Mouse (Mus musculus): Measurements from ENCODE around the gene Cib4. TPM values are rescaled to one million over a fixed set of nuclear protein-coding genes. Genes with fewer than 3 reads are reported as not detected.

Cib4 gene
- polyA plus RNA-seq, 1 experiment from 2014 or later: not detected

- WGBS: 49% methylated on average over 6 of the region's 6 CpGs
- Histone ChIP-seq H3K27me3 (ENCODE audit: control insufficient read depth, insufficient read depth, low read length) (no peaks in the 10 kb centered on the region), H3K4me2 (ENCODE audit: low read depth, low read length) (no peak overlapping the region), H3K4me1 (ENCODE audit: control insufficient read depth, insufficient read depth, low read length) (peaks cover 8% of the 10 kb centered on the region; the same call in 1 of the 2 replicates), H3K9me3 (replicated peaks; ENCODE audit: control insufficient read depth, low read length) (no peaks in the 10 kb centered on the region), H3K36me3 (ENCODE audit: control insufficient read depth, insufficient read depth, low read length) (no peaks in the 10 kb centered on the region), H3K4me3 (replicated peaks; ENCODE audit: low read length) (no peak overlapping the region), H3K9ac (ENCODE audit: low read length) (no peak overlapping the region), H3K27ac (ENCODE audit: low read length) (peak overlapping the region; percentile 44; the same call in 1 of the 2 replicates)
- ATAC-seq (ENCODE audit: insufficient read depth, low FRiP score): no peak
These were observed 60.5 kb downstream of the Cib4 start for GRCm38 (mm10) chr5:30485136-30485535.

DNA sequence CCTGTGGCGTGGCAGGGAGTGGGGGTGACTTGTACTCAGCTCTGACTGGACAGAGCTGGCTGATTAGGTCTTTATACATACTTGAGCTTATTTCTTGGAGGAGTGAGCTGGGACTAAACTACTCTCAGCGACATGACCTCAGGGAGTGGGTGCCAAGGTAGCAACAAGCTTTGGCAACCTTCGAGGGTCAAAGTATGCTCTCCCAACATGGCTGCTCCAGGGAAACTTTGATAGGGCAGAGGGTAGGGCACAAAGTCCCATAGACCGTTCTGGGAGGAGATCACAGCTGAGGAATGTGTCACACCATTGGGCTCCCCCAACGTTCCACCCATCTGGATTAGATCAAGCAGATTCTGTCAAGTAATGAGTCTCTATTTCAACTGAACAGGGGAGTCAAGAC lies 61.0 kb downstream of the Cib4 start:
- Histone ChIP-seq H3K27me3 (ENCODE audit: control insufficient read depth, insufficient read depth, low read length) (no peaks in the 10 kb centered on the region), H3K4me1 (ENCODE audit: control insufficient read depth, insufficient read depth, low read length) (peaks cover 8% of the 10 kb centered on the region; the same call in 1 of the 2 replicates), H3K36me3 (ENCODE audit: control insufficient read depth, insufficient read depth, low read length) (no peaks in the 10 kb centered on the region), H3K27ac (ENCODE audit: low read length) (peak overlapping the region; percentile 44; the same call in 1 of the 2 replicates), H3K4me2 (ENCODE audit: low read depth, low read length) (no peak overlapping the region), H3K9me3 (replicated peaks; ENCODE audit: control insufficient read depth, low read length) (no peaks in the 10 kb centered on the region), H3K9ac (ENCODE audit: low read length) (no peak overlapping the region), H3K4me3 (replicated peaks; ENCODE audit: low read length) (no peak overlapping the region)
- 75% methylated on average over 5 of the region's 5 CpGs for WGBS
- ATAC-seq (ENCODE audit: insufficient read depth, low FRiP score): no peak

GRCm38 (mm10) chr5:30483533-30483932 lies 62.1 kb downstream of the Cib4 start:
- no peaks in the 10 kb centered on the region for H3K27me3 ChIP-seq (ENCODE audit: control insufficient read depth, insufficient read depth, low read length)
- H3K4me3 ChIP-seq (replicated peaks; ENCODE audit: low read length): no peak overlapping the region
- no peak overlapping the region for H3K27ac ChIP-seq (ENCODE audit: low read length)
- WGBS: 74% methylated on average over 8 of the region's 8 CpGs
- no peaks in the 10 kb centered on the region for H3K36me3 ChIP-seq (ENCODE audit: control insufficient read depth, insufficient read depth, low read length)
- no peak overlapping the region for H3K9ac ChIP-seq (ENCODE audit: low read length)
- H3K4me1 ChIP-seq (ENCODE audit: control insufficient read depth, insufficient read depth, low read length): peaks cover 8% of the 10 kb centered on the region; the same call in 1 of the 2 replicates
- H3K9me3 ChIP-seq (replicated peaks; ENCODE audit: control insufficient read depth, low read length): no peaks in the 10 kb centered on the region
- ATAC-seq (ENCODE audit: insufficient read depth, low FRiP score): no peak
- H3K4me2 ChIP-seq (ENCODE audit: low read depth, low read length): no peak overlapping the region

DNA sequence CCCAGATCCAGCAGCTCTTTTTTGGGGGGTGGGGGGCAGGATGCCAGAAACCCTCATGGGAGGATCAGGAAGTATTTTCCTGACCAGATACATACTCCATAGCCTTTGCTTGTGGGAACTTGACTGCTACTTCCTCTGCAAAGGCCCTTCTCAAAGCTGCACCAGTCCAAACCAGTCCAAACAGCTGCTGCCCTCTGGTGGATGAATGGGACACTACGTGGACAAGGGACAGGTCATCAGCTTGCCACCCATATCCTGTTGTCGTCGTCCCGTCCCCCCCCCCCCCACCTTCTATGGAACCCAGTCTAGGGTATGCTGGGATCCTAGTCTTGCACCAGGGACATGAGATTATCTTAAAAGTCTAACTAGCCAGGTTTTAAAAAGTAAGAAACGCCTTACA lies 63.3 kb downstream of the Cib4 start:
- ATAC-seq (ENCODE audit: insufficient read depth, low FRiP score): 0 out of 2 replicates have a peak, but pooled peaks have one; percentile 51

DNA sequence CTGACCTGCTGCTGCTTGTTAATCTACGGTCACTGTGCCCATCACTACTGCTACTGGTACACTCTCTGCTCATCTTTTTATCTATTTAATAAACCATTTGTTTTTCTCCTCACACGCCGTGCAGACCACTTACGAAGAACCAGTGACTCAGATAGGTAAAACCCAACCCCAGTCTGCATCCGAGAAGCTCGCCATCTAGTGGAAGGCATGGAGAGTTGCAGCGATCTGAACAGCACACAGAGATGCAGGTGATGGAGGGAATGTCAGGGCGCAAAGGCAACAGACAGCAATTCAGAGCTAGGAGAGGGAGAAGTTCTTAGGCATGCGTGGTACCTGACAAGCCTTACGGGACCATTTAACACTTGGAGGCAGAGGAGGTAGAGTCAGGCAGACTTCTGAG lies 69.1 kb downstream of the Cib4 start:
- Histone ChIP-seq H3K4me2 (ENCODE audit: low read depth, low read length) (no peak overlapping the region), H3K27ac (ENCODE audit: low read length) (no peak overlapping the region), H3K4me3 (replicated peaks; ENCODE audit: low read length) (no peak overlapping the region), H3K4me1 (ENCODE audit: control insufficient read depth, insufficient read depth, low read length) (peaks cover 3% of the 10 kb centered on the region; the same call in 1 of the 2 replicates), H3K9me3 (replicated peaks; ENCODE audit: control insufficient read depth, low read length) (no peaks in the 10 kb centered on the region), H3K9ac (ENCODE audit: low read length) (no peak overlapping the region), H3K27me3 (ENCODE audit: control insufficient read depth, insufficient read depth, low read length) (no peaks in the 10 kb centered on the region), H3K36me3 (ENCODE audit: control insufficient read depth, insufficient read depth, low read length) (no peaks in the 10 kb centered on the region)
- 35% methylated on average over 10 of the region's 10 CpGs for WGBS
- ATAC-seq (ENCODE audit: insufficient read depth, low FRiP score): no peak

More for the DNA sequence above, 63.3 kb downstream of the Cib4 start:
- H3K36me3 ChIP-seq (ENCODE audit: control insufficient read depth, insufficient read depth, low read length): no peaks in the 10 kb centered on the region
- H3K9me3 ChIP-seq (replicated peaks; ENCODE audit: control insufficient read depth, low read length): no peaks in the 10 kb centered on the region
- H3K27me3 ChIP-seq (ENCODE audit: control insufficient read depth, insufficient read depth, low read length): no peaks in the 10 kb centered on the region
- H3K4me3 ChIP-seq (replicated peaks; ENCODE audit: low read length): no peak overlapping the region
- H3K4me2 ChIP-seq (ENCODE audit: low read depth, low read length): no peak overlapping the region
- H3K9ac ChIP-seq (ENCODE audit: low read length): no peak overlapping the region
- H3K4me1 ChIP-seq (ENCODE audit: control insufficient read depth, insufficient read depth, low read length): peaks cover 8% of the 10 kb centered on the region; the same call in 1 of the 2 replicates
- 16% methylated on average over 5 of the region's 5 CpGs for WGBS
- no peak overlapping the region for H3K27ac ChIP-seq (ENCODE audit: low read length)

GRCm38 (mm10) chr5:30472148-30472547 lies 73.5 kb downstream of the Cib4 start:
- no peaks in the 10 kb centered on the region for H3K9me3 ChIP-seq (replicated peaks; ENCODE audit: control insufficient read depth, low read length)
- H3K27me3 ChIP-seq (ENCODE audit: control insufficient read depth, insufficient read depth, low read length): no peaks in the 10 kb centered on the region
- H3K4me2 ChIP-seq (ENCODE audit: low read depth, low read length): no peak overlapping the region
- no peaks in the 10 kb centered on the region for H3K36me3 ChIP-seq (ENCODE audit: control insufficient read depth, insufficient read depth, low read length)
- no peak overlapping the region for H3K9ac ChIP-seq (ENCODE audit: low read length)
- H3K4me3 ChIP-seq (replicated peaks; ENCODE audit: low read length): no peak overlapping the region
- peak; percentile 44; the same call in 1 of the 2 replicates for ATAC-seq (ENCODE audit: insufficient read depth, low FRiP score)
- H3K27ac ChIP-seq (ENCODE audit: low read length): no peak overlapping the region; the same call in 1 of the 2 replicates
- peaks cover 6% of the 10 kb centered on the region for H3K4me1 ChIP-seq (ENCODE audit: control insufficient read depth, insufficient read depth, low read length)
- 50% methylated on average over 5 of the region's 5 CpGs for WGBS

- Histone ChIP-seq H3K4me2 (ENCODE audit: low read depth, low read length) (no peak overlapping the region), H3K9ac (ENCODE audit: low read length) (no peak overlapping the region), H3K9me3 (replicated peaks; ENCODE audit: control insufficient read depth, low read length) (no peaks in the 10 kb centered on the region), H3K4me1 (ENCODE audit: control insufficient read depth, insufficient read depth, low read length) (peaks cover 13% of the 10 kb centered on the region), H3K27ac (ENCODE audit: low read length) (no peak overlapping the region), H3K27me3 (ENCODE audit: control insufficient read depth, insufficient read depth, low read length) (peaks cover 2% of the 10 kb centered on the region; the same call in 1 of the 2 replicates), H3K36me3 (ENCODE audit: control insufficient read depth, insufficient read depth, low read length) (no peaks in the 10 kb centered on the region), H3K4me3 (replicated peaks; ENCODE audit: low read length) (no peak overlapping the region)
- ATAC-seq (ENCODE audit: insufficient read depth, low FRiP score): no peak
- WGBS: 58% methylated on average over 6 of the region's 6 CpGs
These were observed 75.2 kb downstream of the Cib4 start for GRCm38 (mm10) chr5:30470454-30470853.

DNA sequence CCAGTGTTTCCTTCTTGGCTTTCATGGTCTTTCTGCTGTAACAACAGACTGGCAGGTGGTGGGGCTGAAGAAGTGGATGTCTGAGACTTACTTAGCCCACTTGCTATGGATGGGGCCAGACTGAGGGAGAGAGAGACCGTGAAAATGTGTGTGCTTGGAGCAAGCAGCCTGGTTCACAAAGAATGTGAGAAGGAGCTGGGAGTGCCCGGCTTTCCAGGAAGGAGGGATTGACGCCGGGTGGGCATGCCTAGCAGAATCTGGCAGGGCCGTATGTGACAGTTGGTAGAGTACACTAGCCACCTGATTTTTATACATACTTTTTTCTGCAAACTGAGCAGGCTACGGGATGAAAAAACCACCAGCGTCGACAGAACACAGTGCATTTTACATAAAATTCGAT lies 79.3 kb downstream of the Cib4 start:
- Histone ChIP-seq H3K4me3 (replicated peaks; ENCODE audit: low read length) (peak overlapping the region; percentile 29), H3K4me2 (ENCODE audit: low read depth, low read length) (peak overlapping the region; percentile 52), H3K36me3 (ENCODE audit: control insufficient read depth, insufficient read depth, low read length) (no peaks in the 10 kb centered on the region), H3K27me3 (ENCODE audit: control insufficient read depth, insufficient read depth, low read length) (peaks cover 5% of the 10 kb centered on the region), H3K9ac (ENCODE audit: low read length) (peak overlapping the region; percentile 50), H3K27ac (ENCODE audit: low read length) (no peak overlapping the region), H3K4me1 (ENCODE audit: control insufficient read depth, insufficient read depth, low read length) (peaks cover 18% of the 10 kb centered on the region), H3K9me3 (replicated peaks; ENCODE audit: control insufficient read depth, low read length) (no peaks in the 10 kb centered on the region)
- WGBS: 38% methylated on average over 9 of the region's 9 CpGs
- ATAC-seq (ENCODE audit: insufficient read depth, low FRiP score): no peak

- peaks cover 20% of the 10 kb centered on the region for H3K4me1 ChIP-seq (ENCODE audit: control insufficient read depth, insufficient read depth, low read length)
- peak within 1 kb of the TSS; percentile 29 for H3K4me3 ChIP-seq (replicated peaks; ENCODE audit: low read length)
- H3K27ac ChIP-seq (ENCODE audit: low read length): no peak within 1 kb of the TSS
- H3K36me3 ChIP-seq (ENCODE audit: control insufficient read depth, insufficient read depth, low read length): no peaks in the 10 kb centered on the region
- ATAC-seq (ENCODE audit: insufficient read depth, low FRiP score): no peak
- 17% methylated on average over 21 of the region's 21 CpGs for WGBS
- H3K9ac ChIP-seq (ENCODE audit: low read length): peak within 1 kb of the TSS; percentile 50
- H3K27me3 ChIP-seq (ENCODE audit: control insufficient read depth, insufficient read depth, low read length): peaks cover 5% of the 10 kb centered on the region
- peak within 1 kb of the TSS; percentile 52 for H3K4me2 ChIP-seq (ENCODE audit: low read depth, low read length)
- no peaks in the 10 kb centered on the region for H3K9me3 ChIP-seq (replicated peaks; ENCODE audit: control insufficient read depth, low read length)
These were observed 79.8 kb downstream of the Cib4 start, which contains the start of gene 1700001C02Rik for GRCm38 (mm10) chr5:30465861-30466260. Gene 1700001C02Rik (plus strand): TSS chr5:30466047.

Data from stomach, embryonic 16.5 days (tissue).